Mouse (Mus musculus): ENCODE measurements at regions not wholly inside any gene's neighbourhood (a gene's known extent, or its start where the extent isn't known, plus 50 kb on each side); places are given as distances from the start of the nearest gene placed in this dataset.

DNA sequence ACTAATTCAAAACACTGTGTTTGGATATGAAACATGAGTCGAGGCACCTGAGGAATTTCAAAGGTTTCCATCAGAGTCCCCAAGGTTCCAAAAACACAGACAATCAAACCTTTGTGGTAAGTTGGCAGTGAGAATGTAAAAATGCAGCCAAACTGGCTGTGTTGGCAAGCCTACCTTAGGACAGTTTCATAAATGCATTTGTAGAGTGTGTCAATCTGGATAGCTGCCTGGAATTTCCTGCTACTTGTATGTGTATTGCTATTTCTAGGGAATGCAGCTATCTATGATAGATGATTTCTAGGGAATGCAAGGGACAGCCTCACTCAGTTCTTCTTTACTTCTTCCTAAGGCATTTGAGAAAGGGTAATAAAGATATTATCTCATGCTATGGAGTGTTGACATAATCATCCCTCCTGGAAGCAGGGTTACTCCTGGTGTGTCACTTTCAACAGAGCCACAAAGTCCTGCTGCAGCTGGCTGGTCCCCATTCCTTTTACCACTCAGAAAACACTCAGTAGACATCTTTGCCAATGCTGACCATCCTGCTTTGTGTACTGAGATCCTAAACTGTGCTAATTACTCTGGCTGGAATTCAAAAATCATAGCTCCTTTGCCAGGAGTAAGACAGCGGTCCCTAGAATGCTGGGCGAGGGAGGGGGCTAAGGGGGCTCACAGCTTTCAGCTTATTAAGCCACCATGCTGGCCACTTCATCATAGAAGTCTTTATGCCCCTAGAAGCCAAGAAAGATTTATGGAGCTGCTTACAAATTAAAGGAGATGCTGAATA lies 261.4 kb upstream of the Negr1 start:
- H3K4me3 ChIP-seq (ENCODE audit: low read length) = no peak overlapping the region
- H3K4me2 ChIP-seq (replicated peaks; ENCODE audit: low read depth, low read length) = no peak overlapping the region
- no peak for ATAC-seq (ENCODE audit: low FRiP score, low TSS enrichment)
- WGBS = 62% methylated on average over 3 of the region's 3 CpGs
- H3K36me3 ChIP-seq (ENCODE audit: insufficient read depth, low read length) = no peaks in the 10 kb centered on the region
- no peaks in the 10 kb centered on the region for H3K4me1 ChIP-seq (ENCODE audit: insufficient read depth, low read length)
- H3K9me3 ChIP-seq (ENCODE audit: low read length) = no peaks in the 10 kb centered on the region
- no peaks in the 10 kb centered on the region for H3K27me3 ChIP-seq (ENCODE audit: insufficient read depth, low read length)
- H3K9ac ChIP-seq (replicated peaks; ENCODE audit: low read length) = no peak overlapping the region
- H3K27ac ChIP-seq (ENCODE audit: low read length) = no peak overlapping the region

GRCm38 (mm10) chr3:156301302-156301701 lies 260.3 kb upstream of the Negr1 start:
- ATAC-seq (ENCODE audit: low FRiP score, low TSS enrichment) = no peak
- H3K36me3 ChIP-seq (ENCODE audit: insufficient read depth, low read length) = no peaks in the 10 kb centered on the region
- H3K4me2 ChIP-seq (replicated peaks; ENCODE audit: low read depth, low read length) = no peak overlapping the region
- no peaks in the 10 kb centered on the region for H3K9me3 ChIP-seq (ENCODE audit: low read length)
- WGBS = 69% methylated on average over 1 of the region's 1 CpGs
- H3K27me3 ChIP-seq (ENCODE audit: insufficient read depth, low read length) = no peaks in the 10 kb centered on the region
- no peak overlapping the region for H3K9ac ChIP-seq (replicated peaks; ENCODE audit: low read length)
- H3K27ac ChIP-seq (ENCODE audit: low read length) = no peak overlapping the region
- H3K4me3 ChIP-seq (ENCODE audit: low read length) = no peak overlapping the region
- H3K4me1 ChIP-seq (ENCODE audit: insufficient read depth, low read length) = no peaks in the 10 kb centered on the region

DNA sequence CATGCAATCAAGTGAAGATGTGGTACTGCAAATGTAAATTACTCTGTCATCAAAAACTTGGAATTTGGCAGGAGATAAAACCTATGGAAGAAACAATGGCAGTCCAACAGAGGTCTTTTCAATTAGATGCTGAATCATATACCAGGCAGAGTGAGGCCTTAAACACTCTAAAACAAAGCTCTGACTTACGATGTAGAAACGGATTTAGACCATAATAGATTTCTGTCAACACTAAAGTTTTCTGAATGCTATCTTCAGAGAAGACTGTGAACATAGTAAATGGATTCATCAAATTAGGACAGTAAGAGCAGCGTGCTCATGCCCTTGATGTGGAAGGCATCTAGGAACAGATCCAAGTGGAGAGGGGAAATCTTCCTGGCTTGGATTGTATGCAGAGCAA lies 259.8 kb upstream of the Negr1 start:
- Histone ChIP-seq H3K36me3 (ENCODE audit: insufficient read depth, low read length) (no peaks in the 10 kb centered on the region), H3K9ac (replicated peaks; ENCODE audit: low read length) (no peak overlapping the region), H3K9me3 (ENCODE audit: low read length) (no peaks in the 10 kb centered on the region), H3K4me3 (ENCODE audit: low read length) (no peak overlapping the region), H3K27ac (ENCODE audit: low read length) (no peak overlapping the region), H3K27me3 (ENCODE audit: insufficient read depth, low read length) (no peaks in the 10 kb centered on the region), H3K4me2 (replicated peaks; ENCODE audit: low read depth, low read length) (no peak overlapping the region), H3K4me1 (ENCODE audit: insufficient read depth, low read length) (no peaks in the 10 kb centered on the region)
- no peak for ATAC-seq (ENCODE audit: low FRiP score, low TSS enrichment)
- 81% methylated on average over 3 of the region's 3 CpGs for WGBS

GRCm38 (mm10) chr3:156304174-156304573 lies 257.4 kb upstream of the Negr1 start:
- Histone ChIP-seq H3K4me1 (ENCODE audit: insufficient read depth, low read length) (no peaks in the 10 kb centered on the region), H3K4me2 (replicated peaks; ENCODE audit: low read depth, low read length) (no peak overlapping the region), H3K9ac (replicated peaks; ENCODE audit: low read length) (no peak overlapping the region), H3K27me3 (ENCODE audit: insufficient read depth, low read length) (no peaks in the 10 kb centered on the region), H3K36me3 (ENCODE audit: insufficient read depth, low read length) (no peaks in the 10 kb centered on the region), H3K9me3 (ENCODE audit: low read length) (no peaks in the 10 kb centered on the region), H3K27ac (ENCODE audit: low read length) (no peak overlapping the region), H3K4me3 (ENCODE audit: low read length) (no peak overlapping the region)
- 50% methylated on average over 4 of the region's 4 CpGs for WGBS
- ATAC-seq (ENCODE audit: low FRiP score, low TSS enrichment) = no peak; the same call in 1 of the 2 replicates

DNA sequence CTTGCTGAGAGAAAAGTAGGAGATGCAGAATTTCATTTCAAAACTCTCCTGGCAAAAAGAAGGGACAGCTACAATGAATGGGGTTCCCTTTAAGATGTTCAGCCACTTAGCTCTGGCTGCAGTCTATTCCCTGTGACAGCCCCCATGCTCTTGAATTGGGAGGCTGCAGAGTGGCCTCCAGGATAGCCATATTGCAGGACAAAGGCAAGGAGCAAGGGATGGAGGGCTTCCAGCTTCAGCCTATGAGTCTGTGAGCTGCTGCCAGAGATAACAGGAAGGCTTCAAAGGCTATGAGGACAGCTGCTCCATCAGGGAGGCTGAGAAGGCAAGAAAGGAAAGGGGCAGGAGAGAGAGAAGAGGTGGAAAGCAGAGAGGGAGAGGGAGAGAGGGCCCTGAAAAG lies 256.5 kb upstream of the Negr1 start:
- no peaks in the 10 kb centered on the region for H3K9me3 ChIP-seq (ENCODE audit: low read length)
- H3K4me3 ChIP-seq (ENCODE audit: low read length) = no peak overlapping the region
- H3K36me3 ChIP-seq (ENCODE audit: insufficient read depth, low read length) = no peaks in the 10 kb centered on the region
- no peak for ATAC-seq (ENCODE audit: low FRiP score, low TSS enrichment)
- no peaks in the 10 kb centered on the region for H3K4me1 ChIP-seq (ENCODE audit: insufficient read depth, low read length)
- no peak overlapping the region for H3K9ac ChIP-seq (replicated peaks; ENCODE audit: low read length)
- H3K27me3 ChIP-seq (ENCODE audit: insufficient read depth, low read length) = no peaks in the 10 kb centered on the region
- H3K27ac ChIP-seq (ENCODE audit: low read length) = no peak overlapping the region
- H3K4me2 ChIP-seq (replicated peaks; ENCODE audit: low read depth, low read length) = no peak overlapping the region

- Histone ChIP-seq H3K27me3 (ENCODE audit: insufficient read depth, low read length) (no peaks in the 10 kb centered on the region), H3K4me1 (ENCODE audit: insufficient read depth, low read length) (0 out of 2 replicates have a peak, but pooled peaks cover 3% of the 10 kb centered on the region), H3K27ac (ENCODE audit: low read length) (no peak overlapping the region), H3K4me2 (replicated peaks; ENCODE audit: low read depth, low read length) (no peak overlapping the region), H3K4me3 (ENCODE audit: low read length) (no peak overlapping the region), H3K36me3 (ENCODE audit: insufficient read depth, low read length) (no peaks in the 10 kb centered on the region), H3K9me3 (ENCODE audit: low read length) (no peaks in the 10 kb centered on the region), H3K9ac (replicated peaks; ENCODE audit: low read length) (no peak overlapping the region)
- 66% methylated on average over 6 of the region's 6 CpGs for WGBS
- ATAC-seq (ENCODE audit: low FRiP score, low TSS enrichment) = no peak
Measured at GRCm38 (mm10) chr3:156335033-156335793, 226.4 kb upstream of the Negr1 start.

GRCm38 (mm10) chr3:156341484-156341883 lies 220.1 kb upstream of the Negr1 start:
- ATAC-seq (ENCODE audit: low FRiP score, low TSS enrichment) = no peak
- no peak overlapping the region for H3K27ac ChIP-seq (ENCODE audit: low read length)
- WGBS = 84% methylated on average over 1 of the region's 1 CpGs
- no peaks in the 10 kb centered on the region for H3K9me3 ChIP-seq (ENCODE audit: low read length)
- H3K4me2 ChIP-seq (replicated peaks; ENCODE audit: low read depth, low read length) = no peak overlapping the region
- H3K9ac ChIP-seq (replicated peaks; ENCODE audit: low read length) = no peak overlapping the region
- no peaks in the 10 kb centered on the region for H3K36me3 ChIP-seq (ENCODE audit: insufficient read depth, low read length)
- H3K4me3 ChIP-seq (ENCODE audit: low read length) = no peak overlapping the region
- H3K4me1 ChIP-seq (ENCODE audit: insufficient read depth, low read length) = no peaks in the 10 kb centered on the region
- no peaks in the 10 kb centered on the region for H3K27me3 ChIP-seq (ENCODE audit: insufficient read depth, low read length)

DNA sequence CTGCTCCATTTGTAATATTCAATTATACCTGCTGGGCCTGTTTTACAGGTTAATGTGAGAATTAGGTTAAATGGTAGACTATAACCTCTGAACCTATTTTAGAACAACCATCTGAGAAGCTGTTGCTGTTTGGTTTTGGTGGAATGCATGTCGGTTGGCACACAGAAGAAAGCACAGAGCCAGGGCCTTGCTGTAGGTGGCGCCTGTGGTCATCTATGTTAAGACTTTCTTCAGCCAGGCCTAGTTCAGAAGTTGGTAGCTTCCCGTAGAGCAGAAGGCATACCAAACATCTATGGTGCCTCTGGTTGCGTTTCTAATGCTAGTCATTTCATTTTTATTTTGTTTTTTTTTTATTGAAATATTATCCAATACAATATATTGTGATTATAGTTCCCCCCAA lies 209.9 kb upstream of the Negr1 start:
- no peak for ATAC-seq (ENCODE audit: low FRiP score, low TSS enrichment)
- WGBS = 70% methylated on average over 4 of the region's 4 CpGs
- Histone ChIP-seq H3K9ac (replicated peaks; ENCODE audit: low read length) (no peak overlapping the region), H3K4me3 (ENCODE audit: low read length) (no peak overlapping the region), H3K4me1 (ENCODE audit: insufficient read depth, low read length) (no peaks in the 10 kb centered on the region), H3K9me3 (ENCODE audit: low read length) (no peaks in the 10 kb centered on the region), H3K36me3 (ENCODE audit: insufficient read depth, low read length) (no peaks in the 10 kb centered on the region), H3K4me2 (replicated peaks; ENCODE audit: low read depth, low read length) (no peak overlapping the region), H3K27me3 (ENCODE audit: insufficient read depth, low read length) (no peaks in the 10 kb centered on the region), H3K27ac (ENCODE audit: low read length) (no peak overlapping the region)

GRCm38 (mm10) chr3:156353430-156353829 lies 208.2 kb upstream of the Negr1 start:
- Histone ChIP-seq H3K27me3 (ENCODE audit: insufficient read depth, low read length) (no peaks in the 10 kb centered on the region), H3K27ac (ENCODE audit: low read length) (no peak overlapping the region), H3K4me1 (ENCODE audit: insufficient read depth, low read length) (no peaks in the 10 kb centered on the region), H3K36me3 (ENCODE audit: insufficient read depth, low read length) (no peaks in the 10 kb centered on the region), H3K4me2 (replicated peaks; ENCODE audit: low read depth, low read length) (no peak overlapping the region), H3K9ac (replicated peaks; ENCODE audit: low read length) (no peak overlapping the region), H3K4me3 (ENCODE audit: low read length) (no peak overlapping the region), H3K9me3 (ENCODE audit: low read length) (no peaks in the 10 kb centered on the region)
- 50% methylated on average over 3 of the region's 3 CpGs for WGBS
- no peak for ATAC-seq (ENCODE audit: low FRiP score, low TSS enrichment)

DNA sequence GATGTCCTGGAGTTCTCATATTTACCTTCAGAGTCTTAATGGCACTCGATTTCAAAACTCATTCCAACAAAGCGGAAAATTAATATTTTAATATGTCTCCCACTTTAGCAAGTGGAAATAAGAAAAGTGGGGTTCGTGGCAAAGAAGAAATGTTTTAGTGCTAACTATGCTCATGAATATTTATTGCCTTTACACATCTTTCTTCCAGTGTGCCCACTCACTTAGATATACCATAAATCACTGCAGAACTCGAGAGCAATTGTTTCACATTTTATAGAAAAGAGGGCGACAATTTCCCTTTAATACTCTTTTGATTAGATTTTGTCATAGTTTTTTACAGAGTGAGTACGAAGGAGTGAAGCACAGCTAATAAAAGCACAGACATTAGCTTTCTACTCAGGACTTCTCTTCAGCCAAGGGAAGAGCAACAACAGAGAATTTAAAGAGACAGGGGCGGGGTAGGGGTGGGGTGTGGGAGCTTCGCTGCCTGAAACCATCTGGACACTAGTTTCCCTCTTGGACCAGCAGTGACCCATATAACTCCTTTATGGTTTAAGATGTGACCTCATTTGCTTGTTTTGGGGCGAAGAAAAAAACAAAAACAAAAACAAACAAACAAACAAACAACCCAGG lies 207.6 kb upstream of the Negr1 start:
- 59% methylated on average over 9 of the region's 9 CpGs for WGBS
- ATAC-seq (ENCODE audit: low FRiP score, low TSS enrichment) = no peak
- Histone ChIP-seq H3K9ac (replicated peaks; ENCODE audit: low read length) (no peak overlapping the region), H3K27ac (ENCODE audit: low read length) (no peak overlapping the region), H3K27me3 (ENCODE audit: insufficient read depth, low read length) (no peaks in the 10 kb centered on the region), H3K4me2 (replicated peaks; ENCODE audit: low read depth, low read length) (no peak overlapping the region), H3K9me3 (ENCODE audit: low read length) (no peaks in the 10 kb centered on the region), H3K36me3 (ENCODE audit: insufficient read depth, low read length) (no peaks in the 10 kb centered on the region), H3K4me1 (ENCODE audit: insufficient read depth, low read length) (no peaks in the 10 kb centered on the region), H3K4me3 (ENCODE audit: low read length) (no peak overlapping the region)
